Mouse (Mus musculus) gastrocnemius, adult 2 months (tissue): ENCODE results near the gene Slc39a3. TPM values are rescaled to one million over a fixed set of nuclear protein-coding genes. Genes with fewer than 3 reads are reported as not detected.
"Not testable (repeated sequence)": the region's sequence is repeated elsewhere in the genome, so short reads cannot be mapped to it uniquely, and the experiment has no call there.

Source experiments
- DNase-seq: peaks from one replicate; pipeline ENCODE4 v3.0.0; 2022
- H3K27ac ChIP-seq: fragments of 200-600 bp; 2 replicates; pipeline ENCODE4 v1.8.1; 2022; ENCODE audit warnings: mild to moderate bottlenecking
- H3K4me3 ChIP-seq: fragments of 200-600 bp; 2 replicates; pipeline ENCODE4 v1.8.1; 2022; ENCODE audit warnings: mild to moderate bottlenecking, moderate library complexity
- CTCF ChIP-seq: fragments of 200-600 bp; IDR thresholded peaks from 2 replicates; pipeline ENCODE4 v1.8.1; 2022; ENCODE audit warnings: antibody characterized with exemption, mild to moderate bottlenecking, moderate library complexity
- intact Hi-C: fragments of 180-260 bp; cut with DNase I; formaldehyde crosslinking; loops from one replicate; pipeline ENCODE4 v1.15.1; 2025
- total RNA-seq, 2 experiments: library from RNA; stranded (reverse); gene quantifications; 2 replicates each; pipeline ENCODE4 v1.2.3; 2021

Slc39a3 gene
- total RNA-seq, 2 experiments from 2014 or later = 11.6 to 16.0 TPM

DNA sequence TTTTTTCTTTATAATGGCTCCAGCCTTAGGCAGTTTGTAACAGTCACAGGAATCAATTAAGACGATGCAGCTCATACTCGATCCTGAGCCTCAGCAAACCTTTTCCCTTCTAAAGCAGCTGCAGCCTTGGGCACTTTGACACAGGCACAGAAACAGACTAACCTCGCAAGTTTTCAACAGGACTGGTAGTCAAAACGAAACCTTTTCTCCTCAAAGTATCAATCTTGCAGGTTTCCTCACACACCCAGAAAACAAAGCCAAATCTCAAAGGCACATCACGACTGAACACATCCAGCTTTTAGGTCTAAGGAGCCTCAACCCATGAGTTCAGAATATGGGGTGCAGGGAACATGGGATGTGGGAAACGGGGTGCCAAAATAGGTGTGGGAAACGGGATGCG, 39.9 kb downstream of the Slc39a3 start:
- Histone ChIP-seq H3K27ac (no peak overlapping the region), H3K4me3 (no peak overlapping the region)
- no peak for TF ChIP-seq CTCF
- no peak for DNase-seq
- intact Hi-C loops = loop anchor here (10.0 kb wide), 1 partner anchor 173 kb away; the partner anchor contains the start of gene Oaz1

DNA sequence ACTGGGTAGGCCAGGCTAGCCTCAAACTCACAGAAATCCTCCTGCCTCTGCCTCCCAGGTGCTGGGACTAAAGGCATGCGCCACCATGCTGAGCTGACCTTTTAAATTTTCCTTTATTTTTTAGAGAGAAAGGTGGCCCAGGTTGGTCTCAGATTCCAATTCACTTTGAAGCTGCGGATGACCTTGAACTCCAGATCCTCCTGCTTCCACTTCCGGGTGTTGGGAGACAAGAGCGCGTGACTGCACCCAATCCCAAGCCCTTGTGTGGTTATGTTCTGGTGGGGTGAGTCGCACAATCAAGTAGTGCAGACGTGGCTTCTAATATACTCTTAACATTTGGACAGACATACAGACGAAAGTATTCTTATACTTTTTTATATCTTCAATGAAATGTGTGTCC, 40.7 kb downstream of the Slc39a3 start:
- intact Hi-C loops = loop anchor here (10.0 kb wide), 1 partner anchor 172 kb away; the partner anchor contains the start of gene Oaz1
- DNase-seq = no peak
- Histone ChIP-seq H3K4me3 (no peak overlapping the region), H3K27ac (no peak overlapping the region)
- no peak for TF ChIP-seq CTCF

DNA sequence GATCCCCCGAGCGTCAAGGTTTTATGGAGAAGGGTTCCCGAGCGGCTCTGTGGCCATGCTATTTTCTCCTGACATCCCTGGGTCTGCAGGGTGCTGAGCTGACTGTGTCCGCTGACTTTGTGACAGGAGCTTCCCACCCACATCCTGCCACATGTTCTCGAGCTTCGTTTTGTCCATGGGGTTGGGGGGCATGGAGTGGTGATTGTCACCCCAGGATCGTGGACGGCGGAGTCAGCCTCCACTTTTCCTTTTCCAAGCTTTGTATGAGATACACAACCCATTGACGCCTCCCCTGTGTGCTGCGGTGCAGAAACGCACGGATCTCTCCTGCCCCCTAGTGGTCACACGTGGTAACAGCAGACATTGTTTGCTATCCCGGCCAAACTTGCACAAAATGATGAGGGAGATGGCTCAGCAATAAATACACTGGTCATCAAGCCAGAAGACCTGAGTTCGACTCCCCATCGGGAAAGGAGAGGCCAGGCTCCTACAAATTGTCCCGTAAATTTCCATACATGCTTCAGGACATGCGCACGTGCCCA, 42.1 kb downstream of the Slc39a3 start:
- TF ChIP-seq CTCF = peak; percentile 99
- intact Hi-C loops = loop anchor here (1.0 to 10.0 kb wide), 3 partner anchors 66 to 170 kb away; partner anchors contain the start of gene Oaz1
- H3K27ac ChIP-seq = peak overlapping the region; percentile 69
- peak; percentile 83 for DNase-seq
- H3K4me3 ChIP-seq = peak overlapping the region; percentile 54

DNA sequence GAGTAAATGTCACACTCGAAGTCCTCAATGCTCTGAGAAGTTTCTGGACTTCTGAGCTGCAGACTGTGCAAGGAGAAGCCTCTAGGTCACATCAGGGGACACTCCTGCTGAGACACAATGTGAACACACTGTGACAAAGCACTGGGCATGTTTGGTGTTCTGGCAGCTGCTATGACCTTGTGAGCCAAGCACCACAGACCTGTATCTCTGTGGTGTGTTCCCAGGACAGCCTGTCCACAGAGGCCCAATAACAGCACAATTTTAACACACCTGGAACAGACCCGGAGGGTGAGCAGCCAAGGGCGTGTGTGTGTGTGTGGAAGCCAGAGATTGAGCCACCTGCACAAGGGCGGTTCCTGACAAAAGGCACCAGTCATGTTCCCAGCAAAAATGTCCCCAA, 42.6 kb downstream of the Slc39a3 start:
- DNase-seq = no peak
- Histone ChIP-seq H3K4me3 (no peak overlapping the region; the same call in 1 of the 2 replicates), H3K27ac (peak overlapping the region; percentile 69)
- TF ChIP-seq CTCF = no peak
- intact Hi-C loops = loop anchor here (1.0 to 10.0 kb wide), 5 partner anchors 37 to 247 kb away; partner anchors contain the start of gene Oaz1

DNA sequence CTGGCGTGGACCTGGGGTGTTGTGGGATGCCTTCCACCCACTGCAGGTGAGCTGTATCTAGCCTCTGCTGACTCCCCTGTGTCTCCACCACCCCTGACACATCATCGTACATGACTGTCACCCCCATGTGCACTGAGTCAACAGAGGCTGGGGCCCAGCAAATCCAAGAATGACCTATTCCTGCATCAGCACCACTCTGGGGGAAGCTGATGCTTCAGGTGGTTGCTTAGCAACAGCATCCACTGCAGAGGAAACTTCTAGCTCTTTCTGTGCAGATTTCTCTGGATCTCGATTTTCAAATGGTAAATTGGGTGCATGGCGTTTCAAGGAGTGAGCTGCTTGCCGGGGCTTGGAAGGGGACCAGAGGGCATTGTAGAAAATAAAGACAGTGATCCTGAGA, 44.0 kb downstream of the Slc39a3 start:
- DNase-seq = no peak
- intact Hi-C loops = loop anchor here (5.0 to 10.0 kb wide), 3 partner anchors 36 to 246 kb away; partner anchors contain the start of gene Oaz1
- H3K4me3 ChIP-seq = no peak overlapping the region
- no peak for TF ChIP-seq CTCF
- no peak overlapping the region for H3K27ac ChIP-seq

DNA sequence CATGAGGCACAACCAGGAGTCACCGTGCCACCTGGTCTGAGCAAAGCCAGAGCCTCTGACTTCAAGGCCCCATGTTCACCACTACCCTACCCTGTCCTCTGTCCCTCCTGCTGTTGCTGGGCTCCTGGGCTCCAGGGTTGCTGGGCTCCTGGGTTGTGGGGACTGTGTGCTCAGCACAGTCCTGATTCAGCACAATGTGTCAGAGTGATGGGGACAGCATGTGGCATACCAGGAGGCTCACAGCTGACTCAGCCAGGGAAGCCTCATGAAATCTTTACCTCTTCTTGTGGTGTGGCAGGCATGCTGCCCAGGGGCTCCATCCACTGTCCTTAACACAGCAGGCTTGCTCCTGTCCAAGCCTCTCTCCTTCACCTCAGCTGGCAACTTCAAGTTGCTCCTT, 45.3 kb downstream of the Slc39a3 start:
- peak overlapping the region; percentile 43 for H3K27ac ChIP-seq
- no peak for DNase-seq
- intact Hi-C loops = loop anchor here (5.0 to 10.0 kb wide), 3 partner anchors 35 to 245 kb away; partner anchors contain the start of gene Oaz1
- TF ChIP-seq CTCF = no peak
- H3K4me3 ChIP-seq = no peak overlapping the region

DNA sequence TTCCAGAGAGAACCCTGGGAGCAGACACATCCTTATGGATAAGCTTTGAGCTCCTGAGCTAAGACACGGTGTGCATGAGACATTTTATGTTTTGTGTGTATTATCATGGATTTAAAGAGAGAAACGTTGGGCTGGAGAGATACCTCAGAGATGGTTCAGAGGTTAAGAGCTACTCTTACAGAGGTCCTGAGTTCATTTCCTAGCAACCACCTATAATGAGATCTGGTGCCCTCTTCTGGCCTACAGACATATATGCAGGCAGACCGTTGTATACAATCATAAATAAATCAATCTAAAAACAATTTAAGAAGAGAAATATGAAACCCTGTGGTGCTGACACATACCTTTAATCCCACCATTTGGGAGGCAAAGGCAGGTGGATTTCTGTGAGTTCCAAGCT, 46.2 kb downstream of the Slc39a3 start:
- peak; percentile 70 for TF ChIP-seq CTCF
- DNase-seq = no peak
- intact Hi-C loops = loop anchor here (5.0 to 10.0 kb wide), 3 partner anchors 34 to 244 kb away; partner anchors contain the start of gene Oaz1
- Histone ChIP-seq H3K27ac (peak overlapping the region; percentile 28; the same call in 1 of the 2 replicates), H3K4me3 (no peak overlapping the region)

DNA sequence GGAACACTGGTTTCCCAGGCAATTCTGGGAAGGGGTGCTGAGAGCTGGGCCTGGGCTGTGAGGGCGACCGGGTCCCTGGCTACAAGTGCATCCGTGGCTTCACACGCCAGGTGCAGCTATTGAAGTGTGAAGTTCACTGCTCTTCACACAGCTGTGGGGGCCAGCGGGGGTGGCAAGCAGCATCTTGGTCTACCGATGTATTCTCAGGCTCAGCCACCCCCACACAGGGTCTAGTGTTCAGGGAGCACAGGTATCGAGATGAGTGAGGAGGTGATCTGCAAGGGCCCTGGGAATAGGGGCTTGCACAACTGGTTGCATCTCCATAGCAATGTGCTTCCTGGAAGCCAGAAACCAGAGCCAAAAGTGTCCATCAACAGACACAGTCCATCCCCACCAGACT, 46.8 kb downstream of the Slc39a3 start:
- no peak overlapping the region for H3K4me3 ChIP-seq
- no peak for TF ChIP-seq CTCF
- DNase-seq = no peak
- H3K27ac ChIP-seq = no peak overlapping the region
- intact Hi-C loops = loop anchor here (5.0 to 10.0 kb wide), 3 partner anchors 33 to 243 kb away; partner anchors contain the start of gene Oaz1

DNA sequence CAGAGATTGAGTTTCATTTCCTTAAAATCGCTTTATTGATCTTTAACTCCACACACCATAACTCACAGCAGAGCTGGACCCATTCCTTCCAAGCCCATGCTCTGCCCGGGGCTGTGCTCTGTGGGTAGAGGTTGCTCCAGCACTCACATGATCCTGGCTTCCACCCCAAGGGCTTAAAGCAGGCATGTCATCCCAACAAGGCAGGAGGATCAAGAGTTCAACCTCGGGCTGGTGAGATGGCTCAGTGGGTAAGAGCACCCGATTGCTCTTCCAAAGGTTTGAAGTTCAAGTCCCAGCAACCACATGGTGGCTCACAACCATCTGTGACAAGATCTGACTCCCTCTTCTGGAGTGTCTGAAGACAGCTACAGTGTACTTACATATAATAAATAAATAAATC, 47.4 kb downstream of the Slc39a3 start:
- H3K27ac ChIP-seq, DNase-seq, H3K4me3 ChIP-seq: not testable (repeated sequence)
- intact Hi-C loops = loop anchor here (5.0 to 10.0 kb wide), 3 partner anchors 33 to 243 kb away; partner anchors contain the start of gene Oaz1

DNA sequence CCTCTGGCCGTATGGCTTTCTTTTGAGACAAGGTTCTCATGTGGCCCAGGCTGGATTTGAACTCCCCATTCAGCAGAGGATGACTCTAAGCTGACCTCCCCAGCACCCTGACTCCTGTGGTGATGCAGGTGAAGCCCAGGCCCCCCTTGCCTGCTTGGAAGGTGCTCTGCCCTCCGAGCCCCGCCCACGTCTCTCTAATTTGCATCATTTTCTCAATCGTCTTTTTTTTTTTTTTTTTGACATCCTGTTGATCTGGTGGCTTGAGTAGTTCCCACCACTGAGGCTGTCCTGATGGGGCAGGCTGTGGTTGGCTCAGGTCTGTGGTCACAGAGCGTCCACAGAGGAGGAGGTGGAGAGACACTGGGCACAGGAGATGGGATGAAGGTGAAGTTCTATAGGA, 47.8 kb downstream of the Slc39a3 start:
- TF ChIP-seq CTCF = no peak
- Histone ChIP-seq H3K4me3 (no peak overlapping the region), H3K27ac (no peak overlapping the region)
- intact Hi-C loops = no loop called here
- no peak for DNase-seq

DNA sequence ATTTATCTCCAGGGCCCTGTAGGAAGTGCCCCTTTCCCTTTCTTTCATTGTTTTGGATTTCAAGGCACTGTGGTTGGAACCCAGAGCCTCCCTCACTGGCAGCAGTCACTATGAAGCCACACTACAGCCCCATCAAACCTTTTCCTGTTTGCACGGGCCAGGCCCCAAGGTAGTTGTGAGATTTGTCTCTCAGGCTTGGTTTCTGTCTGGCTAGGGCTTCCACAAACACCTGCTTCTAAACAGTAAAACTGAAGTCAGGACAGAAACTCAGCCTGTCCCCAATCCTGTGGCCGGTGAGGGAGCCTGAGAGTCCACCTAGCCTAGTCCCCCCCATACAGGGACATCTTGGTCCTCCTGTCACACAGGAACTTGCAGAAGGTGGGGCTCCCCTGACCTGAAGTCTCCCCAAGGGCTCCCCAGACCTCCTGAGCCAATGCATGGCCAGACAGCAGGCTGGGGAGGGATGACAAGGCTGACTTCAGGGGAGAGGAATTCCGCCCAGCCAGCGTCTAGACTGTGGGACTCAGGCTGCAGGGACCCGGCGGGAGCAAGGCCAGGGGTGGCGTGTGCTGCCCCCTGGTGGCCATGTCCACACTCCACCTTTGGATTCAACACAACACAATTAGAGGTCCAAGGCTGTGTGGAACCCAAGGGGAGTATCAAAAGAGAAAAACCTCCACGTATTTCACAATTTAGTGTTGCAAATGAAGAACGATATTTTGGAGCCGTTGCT, 49.4 kb downstream of the Slc39a3 start:
- peak; percentile 96 for TF ChIP-seq CTCF
- intact Hi-C loops = loop anchor here (1.0 kb wide), 1 partner anchor 60 kb away; no protein-coding TSS in a partner anchor
- Histone ChIP-seq H3K4me3 (peak overlapping the region; percentile 26; the same call in 1 of the 2 replicates), H3K27ac (peak overlapping the region; percentile 94)
- peak; percentile 93 for DNase-seq

DNA sequence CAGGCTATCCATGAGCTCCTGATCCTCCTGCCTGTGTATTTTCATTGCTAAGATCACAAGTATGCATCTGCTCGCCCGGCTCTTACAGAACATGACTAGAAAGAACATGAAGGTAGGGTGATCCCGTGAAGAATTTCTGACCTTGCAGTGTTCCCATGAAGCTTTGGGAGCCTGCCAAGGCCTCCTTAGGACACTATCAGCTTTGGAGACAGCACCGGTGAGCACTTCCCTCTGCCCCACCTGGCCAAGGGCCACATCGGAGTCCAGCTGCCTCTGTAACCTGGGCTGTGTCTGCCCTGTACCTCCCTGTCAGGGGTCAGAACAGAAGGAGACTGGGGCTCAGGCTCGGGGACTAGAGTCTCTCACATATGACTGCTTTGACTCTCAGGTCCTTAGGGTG, 50.5 kb downstream of the Slc39a3 start:
- Histone ChIP-seq H3K4me3 (no peak overlapping the region; the same call in 1 of the 2 replicates), H3K27ac (peak overlapping the region; percentile 94)
- TF ChIP-seq CTCF = no peak
- peak; percentile 72 for DNase-seq
- intact Hi-C loops = no loop called here

DNA sequence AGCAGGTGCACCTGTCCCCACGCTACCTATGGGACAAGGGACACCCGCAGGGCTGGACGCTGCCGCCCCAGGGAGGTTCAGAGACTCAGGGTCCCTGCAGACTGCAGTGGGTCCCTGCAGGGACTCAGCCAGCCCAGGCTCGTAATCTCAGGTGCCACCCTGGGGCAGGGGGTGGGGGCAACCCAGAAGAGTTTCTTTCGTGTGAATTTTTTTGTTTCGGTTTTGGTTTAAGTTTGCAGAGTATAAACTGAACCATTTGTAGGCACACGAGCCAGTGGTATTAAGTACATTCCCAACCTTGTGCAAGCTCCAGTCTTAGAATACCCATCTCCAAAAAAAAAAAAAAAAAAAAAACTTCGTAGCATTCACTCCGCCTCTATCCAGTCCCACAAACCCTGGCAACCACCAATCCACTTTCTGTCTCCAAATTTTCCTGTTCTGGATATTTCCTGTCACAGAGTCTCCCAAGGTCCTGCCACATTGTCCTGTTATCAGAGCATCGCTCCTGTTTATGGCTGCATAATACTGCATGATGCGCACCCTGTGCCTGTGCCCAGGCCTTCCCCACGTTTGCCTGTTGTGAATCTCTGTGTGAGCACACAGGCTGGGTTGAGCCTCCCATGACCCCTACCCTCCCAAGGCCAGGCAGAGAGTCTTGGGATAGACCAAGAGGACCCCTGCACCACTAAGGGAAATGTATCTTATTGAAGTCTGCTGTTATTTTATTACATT, 51.1 kb downstream of the Slc39a3 start:
- no peak for DNase-seq
- TF ChIP-seq CTCF = no peak
- peak overlapping the region; percentile 70 for H3K4me3 ChIP-seq
- peak overlapping the region; percentile 94 for H3K27ac ChIP-seq
- intact Hi-C loops = no loop called here
